Mouse (Mus musculus) left cerebral cortex, adult 18-20 months (tissue): ENCODE results near the gene Emilin2. TPM values are rescaled to one million over a fixed set of nuclear protein-coding genes. Genes with fewer than 3 reads are reported as not detected.
A peak's percentile ranks its signal among the peaks of the same experiment; 100 is the strongest.

ENCODE experiments used
- DNase-seq, 2 experiments: peaks; one replicate each; pipeline ENCODE4 v3.0.0; 2021 to 2022; ENCODE audit warnings: low spot score in 2 of 2, mixed read lengths in 1 of 2
- total RNA-seq, 2 experiments: library from RNA; stranded (reverse); gene quantifications; 2 replicates each; pipeline ENCODE4 v1.2.3; 2021

The Emilin2 gene
- total RNA-seq, 2 experiments from 2014 or later: 2.7 to 2.8 TPM

DNA sequence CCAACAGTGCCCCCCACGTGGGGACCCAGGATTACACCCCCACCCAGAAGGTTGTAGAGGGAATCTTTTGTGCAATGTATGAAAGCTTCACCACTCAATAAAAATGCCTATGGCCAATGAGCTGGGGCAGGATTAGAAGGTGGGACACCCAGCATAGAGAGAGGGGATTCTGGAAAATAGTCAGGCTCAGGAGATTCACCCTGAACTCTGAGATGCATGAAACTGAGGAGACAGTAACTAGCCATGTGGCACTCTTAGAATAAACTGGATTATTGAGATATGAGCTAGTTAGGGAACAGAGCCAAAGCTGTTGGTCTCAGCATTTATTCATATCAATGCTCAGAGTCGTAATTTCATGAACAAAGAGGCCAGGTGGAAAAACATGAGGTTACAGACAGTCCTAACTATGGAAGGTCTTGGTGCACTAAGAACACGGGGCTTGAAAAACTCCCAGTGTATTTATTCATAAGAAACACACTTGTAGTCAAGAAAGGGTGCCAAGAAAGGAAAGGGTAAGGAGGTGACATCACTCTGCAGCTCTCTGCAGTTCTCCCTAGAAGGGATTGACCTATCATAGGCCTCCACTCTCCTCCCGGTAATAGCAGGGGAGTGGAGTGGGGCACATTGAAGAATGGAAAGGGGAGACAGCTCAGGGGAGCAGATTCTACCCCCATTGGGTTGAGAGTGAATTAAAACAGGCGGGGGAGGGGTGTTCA, 46.3 kb downstream of the Emilin2 start:
- no peak for DNase-seq

DNA sequence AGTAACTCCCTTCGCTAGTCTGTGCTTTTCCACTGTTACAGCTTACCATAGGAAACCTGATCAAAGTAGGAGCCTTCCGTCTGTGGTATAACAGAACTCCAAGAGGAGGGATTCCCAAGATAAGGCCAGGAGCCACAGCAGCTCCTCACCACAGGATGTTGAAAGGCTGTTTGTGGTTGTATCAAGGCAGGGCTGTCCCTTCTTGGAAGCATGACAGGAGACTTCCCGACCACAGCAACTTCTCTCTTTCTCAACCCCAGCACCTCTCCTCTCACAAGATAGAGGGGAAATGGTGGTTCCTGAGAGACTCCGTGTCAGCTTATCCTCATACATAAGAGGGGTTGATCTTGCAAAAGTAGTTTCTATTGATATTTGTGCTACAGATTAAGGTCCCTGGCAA, 47.0 kb downstream of the Emilin2 start:
- no peak for DNase-seq

DNA sequence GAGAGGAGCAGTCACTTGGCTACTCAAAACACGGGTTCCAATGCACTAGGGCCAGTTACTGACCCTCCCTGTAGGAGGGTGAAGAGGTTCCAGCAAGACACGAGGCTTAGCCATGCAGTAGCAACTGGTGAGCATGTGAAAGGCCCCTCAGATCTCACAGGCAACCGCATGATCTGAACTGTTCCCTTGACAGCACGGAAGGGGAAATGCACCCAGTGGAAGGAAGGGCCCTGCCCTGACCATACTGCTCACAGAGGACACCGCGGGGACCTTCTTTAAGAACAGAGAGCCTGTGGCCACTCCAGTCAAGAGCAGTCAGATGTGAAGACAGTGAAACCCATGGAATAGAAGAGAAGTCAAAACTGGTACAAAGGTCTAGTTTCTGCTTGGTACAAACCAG, 48.6 kb downstream of the Emilin2 start:
- no peak for DNase-seq

DNA sequence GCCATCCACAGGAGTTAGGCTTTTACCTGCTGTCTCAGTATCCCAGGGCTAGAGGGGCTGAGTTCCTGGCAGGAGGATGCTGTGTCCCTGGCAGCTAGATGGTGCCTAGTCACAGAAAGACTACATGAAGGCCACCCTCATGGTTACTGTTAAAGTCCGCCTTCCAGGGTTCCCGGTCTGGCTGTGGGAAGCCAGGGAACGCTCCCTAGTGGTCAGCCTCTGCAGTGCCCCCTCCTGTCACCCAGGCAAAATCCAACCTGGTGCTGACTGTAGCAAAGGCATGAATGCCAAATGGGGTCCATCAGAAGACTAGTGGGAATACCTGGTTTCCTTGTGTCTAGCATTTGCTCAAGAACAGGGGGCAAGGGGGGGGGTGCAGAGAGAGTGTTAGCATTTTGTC, 51.1 kb downstream of the Emilin2 start:
- DNase-seq: no peak

DNA sequence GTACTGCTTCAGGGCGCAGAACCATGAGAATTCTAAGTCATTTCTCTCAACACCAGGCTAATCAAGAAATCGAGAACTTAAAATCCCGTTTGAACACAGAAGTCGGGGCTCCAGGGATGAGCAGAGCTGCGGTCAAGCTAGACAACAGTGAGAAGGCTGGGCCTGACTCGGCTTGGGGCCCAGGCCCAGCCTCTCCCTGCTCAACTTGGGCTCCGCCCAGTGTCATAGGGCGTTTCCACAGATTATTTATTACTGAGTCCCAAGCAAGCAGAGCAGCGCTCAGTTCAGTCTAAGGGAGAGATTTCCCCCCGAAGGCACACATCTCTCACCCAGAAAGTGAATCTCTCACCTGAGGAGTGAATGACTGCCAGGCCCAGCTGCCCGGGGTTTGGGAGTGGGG, 52.1 kb downstream of the Emilin2 start:
- DNase-seq: no peak

DNA sequence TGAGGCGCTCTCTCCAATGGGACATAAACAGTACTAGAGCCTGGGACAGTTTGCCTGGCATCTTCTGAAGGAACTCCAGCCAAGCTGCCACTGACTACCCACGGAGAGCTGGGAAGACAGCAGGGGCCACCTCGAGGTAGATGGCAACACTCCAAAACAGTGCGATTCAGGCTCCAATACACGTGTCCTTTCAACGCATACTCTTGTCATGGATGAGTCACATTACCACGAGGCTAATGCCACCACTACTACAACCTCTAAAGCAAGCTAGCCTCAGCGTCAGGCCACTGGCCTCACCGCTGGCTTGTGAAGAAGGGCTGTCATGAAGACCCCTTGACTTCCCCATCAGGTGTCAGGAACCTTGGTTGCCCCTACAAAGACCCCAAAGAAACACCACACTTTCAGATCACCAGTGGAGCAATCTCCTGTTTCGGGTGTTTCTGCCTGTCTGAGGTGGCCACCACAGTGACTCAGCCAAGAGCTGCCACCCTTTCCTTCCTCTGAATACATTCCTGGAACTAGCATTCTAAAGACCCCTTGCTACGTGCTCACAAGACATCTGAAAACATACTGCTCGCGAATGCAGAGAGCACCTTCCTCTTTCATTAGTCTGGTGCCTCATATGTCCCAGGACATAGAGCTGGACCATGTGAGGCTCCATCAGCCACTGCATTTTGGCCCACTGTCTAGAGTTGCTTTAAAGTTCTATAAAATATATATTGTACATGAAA, 54.8 kb downstream of the Emilin2 start:
- DNase-seq: no peak

DNA sequence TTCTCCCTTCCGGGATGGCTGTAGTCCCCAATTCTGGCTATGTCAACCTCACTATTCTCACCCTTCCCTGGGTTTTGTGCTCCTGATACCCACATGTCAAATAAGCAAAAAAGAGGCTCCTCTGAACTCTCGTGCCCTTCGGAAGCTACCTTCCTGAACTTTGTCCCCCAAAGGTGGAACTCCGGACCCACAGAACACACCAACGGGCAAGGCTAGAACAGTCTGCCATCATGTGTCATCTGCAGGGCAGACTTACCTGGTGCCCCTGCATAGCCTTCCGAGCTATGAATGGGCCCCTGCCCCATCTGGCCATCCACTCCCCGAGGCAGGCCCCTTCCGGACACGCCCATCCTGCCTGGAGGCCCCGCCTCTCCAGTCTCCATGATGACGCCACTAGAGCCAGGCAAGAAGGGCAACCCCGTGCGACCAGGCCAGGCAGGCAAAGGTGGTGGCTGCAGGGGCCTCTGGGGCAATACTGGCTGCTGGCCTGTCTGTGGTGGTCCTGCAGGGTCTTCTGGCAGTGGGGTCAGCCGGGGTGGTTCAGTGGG, 55.6 kb downstream of the Emilin2 start:
- no peak for DNase-seq

DNA sequence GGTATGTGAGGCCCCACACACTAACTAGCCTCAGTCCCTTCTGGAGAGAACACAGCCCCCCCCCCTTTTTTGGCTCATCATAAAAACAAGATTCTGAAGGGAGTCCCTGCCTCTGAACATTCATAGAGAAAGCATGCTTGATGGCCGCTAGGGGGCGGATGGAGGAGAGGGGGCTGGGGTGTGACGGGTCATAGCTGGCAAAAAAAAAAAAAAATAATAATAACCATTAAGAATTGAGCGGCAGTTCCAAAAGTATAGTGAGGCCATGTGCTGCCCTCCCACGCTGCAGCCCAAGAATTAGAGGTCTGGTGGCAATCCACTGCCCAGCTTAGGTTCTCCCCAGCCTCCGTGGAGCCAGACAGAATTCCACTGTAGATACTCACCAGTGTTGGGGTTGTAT, 57.0 kb downstream of the Emilin2 start:
- no peak for DNase-seq

DNA sequence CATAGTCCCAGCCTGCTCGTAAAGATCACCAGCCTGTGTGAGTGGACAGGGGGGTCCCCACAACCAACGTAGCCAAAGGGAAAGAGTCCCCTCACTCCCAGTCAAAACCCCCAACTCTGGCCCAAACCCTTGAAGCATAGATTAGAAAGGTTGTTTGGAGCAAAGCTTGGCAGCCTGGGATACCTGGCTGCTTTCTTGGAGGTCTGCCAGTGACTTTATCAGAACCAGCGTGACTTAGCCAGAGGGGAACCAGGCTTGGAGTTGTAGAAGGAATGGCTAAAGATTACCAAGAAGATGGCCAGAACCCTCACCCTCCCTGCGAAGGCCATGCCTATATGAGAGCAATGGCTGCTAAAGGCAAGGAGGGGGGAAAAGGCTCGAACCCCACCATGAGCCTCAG, 57.7 kb downstream of the Emilin2 start:
- no peak for DNase-seq

DNA sequence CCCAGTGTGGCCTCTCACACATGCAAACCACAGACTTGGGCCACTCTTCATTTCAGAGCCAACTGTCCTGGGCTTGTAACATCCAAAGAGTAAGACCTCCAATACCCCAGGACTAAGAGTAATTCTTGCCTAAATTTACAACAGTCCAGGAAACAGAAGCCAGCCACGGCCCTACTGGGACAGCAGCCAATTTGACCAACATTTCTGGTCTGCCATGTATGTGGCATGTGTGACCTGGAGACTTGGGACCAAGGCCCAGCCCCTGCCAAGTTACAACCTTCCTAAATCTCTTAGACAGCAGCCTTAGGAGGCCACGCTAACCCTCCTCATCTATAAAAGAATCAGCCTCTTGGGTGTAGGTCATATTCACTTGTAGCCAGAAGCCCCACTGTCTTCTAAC, 58.4 kb downstream of the Emilin2 start:
- no peak for DNase-seq

DNA sequence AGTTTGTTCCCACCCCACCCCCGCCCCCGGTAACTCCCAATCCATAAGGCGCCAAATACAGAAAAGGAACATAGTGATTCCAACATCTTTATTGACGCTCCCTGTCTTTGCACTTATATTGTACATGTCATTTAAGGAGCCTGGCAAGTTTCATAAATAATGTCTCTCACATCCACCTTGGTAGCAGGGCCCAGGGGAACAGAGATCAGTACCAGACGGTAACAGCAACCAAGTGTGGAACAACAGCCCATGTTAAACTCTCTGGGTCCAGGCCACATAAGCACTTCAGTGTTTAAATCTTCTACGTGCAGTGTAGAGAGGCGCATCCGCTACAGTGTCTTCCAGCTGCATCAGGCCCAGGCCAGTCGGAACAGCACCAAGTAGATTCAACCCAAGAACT, 59.7 kb downstream of the Emilin2 start:
- no peak for DNase-seq

DNA sequence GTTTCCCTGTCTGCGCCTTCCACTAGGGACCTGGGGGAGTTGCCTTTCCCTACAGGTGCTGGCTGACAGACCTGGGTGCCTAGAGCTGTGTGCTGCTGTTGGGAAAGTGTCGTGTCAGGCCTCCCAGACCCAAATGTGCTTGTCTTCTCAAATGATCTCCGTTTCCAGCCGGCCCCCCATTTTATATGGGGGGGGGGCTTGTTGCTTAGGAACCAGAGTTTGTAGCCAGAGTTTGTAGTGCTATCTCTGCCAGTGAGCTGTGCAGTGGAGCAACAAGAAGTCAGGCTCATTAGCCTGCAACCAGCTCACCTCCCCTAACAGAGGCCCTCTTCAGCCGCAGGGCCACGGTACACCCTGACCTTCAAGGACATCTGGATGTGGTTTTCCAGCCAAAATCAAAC, 60.2 kb downstream of the Emilin2 start:
- no peak for DNase-seq

DNA sequence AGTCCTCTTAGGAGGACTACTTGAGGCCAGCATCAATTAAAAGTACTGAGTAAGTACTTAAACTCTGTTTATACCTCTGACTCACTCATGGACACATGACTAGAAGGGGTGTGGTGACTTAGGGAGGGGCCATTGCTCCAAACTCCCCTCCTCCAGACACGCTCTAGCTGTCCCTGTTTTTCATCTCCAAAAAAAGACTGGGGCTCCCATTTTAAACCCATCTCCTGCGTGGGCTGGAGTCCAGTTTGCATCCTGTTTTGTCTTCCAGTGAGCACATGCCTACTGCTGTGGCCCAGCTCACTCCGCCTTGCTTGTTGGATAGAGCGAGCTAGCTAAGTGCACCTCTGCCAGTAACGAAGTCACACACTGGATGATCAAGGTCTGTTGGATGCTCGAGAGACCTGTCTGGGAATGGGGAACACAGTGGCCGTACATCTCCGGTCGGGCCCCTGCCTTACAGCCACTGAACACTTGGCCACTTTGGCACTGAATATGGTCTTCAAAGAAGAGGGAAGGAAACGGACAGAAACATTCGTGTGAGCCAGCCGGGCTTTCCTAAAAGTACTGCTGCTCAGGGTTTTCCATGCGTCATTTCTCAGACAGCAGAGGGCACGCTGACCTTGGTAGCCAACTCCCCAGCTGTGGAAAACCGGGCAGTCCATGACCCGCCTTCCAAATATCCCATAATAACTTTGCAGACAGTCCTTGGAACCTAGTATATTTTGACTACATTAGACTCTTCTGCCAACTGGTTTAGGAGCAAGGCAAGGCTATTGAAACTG, 60.8 kb downstream of the Emilin2 start:
- peak; percentile 39 to 52 for DNase-seq

DNA sequence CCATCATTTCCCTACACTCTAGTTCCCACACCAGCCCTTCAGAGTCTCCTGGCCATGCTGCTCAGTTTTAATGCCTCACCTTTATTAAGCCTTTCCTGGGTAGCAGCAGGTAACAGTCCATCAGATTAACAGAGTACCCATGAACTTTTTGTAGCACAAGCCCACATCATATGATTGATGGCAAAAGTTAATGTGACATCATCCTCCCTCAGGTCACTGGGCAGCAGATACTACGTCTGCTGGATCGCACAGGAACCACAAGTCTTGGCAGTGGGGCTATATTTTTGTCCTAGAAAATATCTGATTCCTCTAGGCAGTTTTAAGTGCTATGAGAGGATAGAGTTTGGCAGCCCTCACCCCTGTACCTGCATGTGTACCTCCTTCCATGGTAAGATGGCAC, 61.7 kb downstream of the Emilin2 start:
- DNase-seq: no peak

DNA sequence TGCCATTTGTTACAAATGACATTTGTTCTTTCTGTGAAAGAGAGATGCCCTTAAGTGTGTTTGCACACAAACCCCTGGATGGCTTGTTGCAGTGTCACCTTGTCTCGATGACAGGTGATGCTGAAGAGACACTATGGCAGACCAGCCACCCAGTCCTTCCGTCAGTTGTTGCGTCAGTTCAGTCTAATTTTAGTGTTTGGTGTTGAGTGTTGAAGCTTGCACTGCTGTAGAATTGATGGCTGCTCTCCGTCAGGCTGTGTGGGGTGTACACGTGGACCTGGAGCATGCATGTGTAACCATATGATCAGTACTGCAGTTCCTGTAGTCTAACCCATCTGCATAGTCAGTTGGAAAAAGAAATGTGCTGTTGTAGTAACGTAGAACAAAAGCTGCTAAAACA, 62.8 kb downstream of the Emilin2 start:
- peak; percentile 26 to 44 for DNase-seq

DNA sequence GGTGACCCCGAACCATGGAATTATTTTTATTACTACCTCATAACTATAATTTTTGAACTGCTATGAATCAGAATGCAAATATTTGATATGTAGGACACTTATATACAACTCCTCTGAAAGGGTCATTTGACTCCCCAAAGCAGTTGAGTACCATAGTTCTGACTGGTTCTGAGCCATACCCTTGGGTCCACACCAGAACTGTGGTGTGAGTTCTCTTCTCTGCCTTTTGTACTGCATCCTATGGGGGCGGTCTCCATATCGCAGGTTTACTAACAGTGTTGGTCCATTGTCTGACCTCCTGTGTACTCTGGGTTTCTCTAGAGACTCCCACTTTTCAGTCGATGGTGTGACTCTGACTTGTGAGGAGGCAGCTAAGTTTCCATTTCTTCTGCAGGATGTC, 65.8 kb downstream of the Emilin2 start:
- no peak for DNase-seq

DNA sequence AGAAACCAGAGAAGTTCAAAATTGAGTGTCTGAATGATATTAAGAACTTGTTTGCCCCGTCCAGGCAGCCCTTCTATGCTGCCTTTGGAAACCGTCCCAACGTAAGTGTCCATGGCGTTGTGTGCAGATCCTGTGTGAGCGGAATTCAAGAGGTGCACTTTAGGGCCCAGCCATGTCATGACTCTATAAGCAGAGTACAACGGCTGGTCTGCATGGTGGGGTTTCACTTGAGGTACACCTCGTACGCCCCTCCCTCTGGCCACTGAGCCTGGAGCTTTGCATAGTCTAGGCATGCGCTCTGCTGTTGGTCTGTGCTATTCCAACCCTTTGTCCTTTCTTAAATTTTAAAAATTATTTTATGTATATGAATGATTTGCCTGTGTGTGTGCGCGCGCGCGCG, 66.6 kb downstream of the Emilin2 start:
- DNase-seq: no peak

DNA sequence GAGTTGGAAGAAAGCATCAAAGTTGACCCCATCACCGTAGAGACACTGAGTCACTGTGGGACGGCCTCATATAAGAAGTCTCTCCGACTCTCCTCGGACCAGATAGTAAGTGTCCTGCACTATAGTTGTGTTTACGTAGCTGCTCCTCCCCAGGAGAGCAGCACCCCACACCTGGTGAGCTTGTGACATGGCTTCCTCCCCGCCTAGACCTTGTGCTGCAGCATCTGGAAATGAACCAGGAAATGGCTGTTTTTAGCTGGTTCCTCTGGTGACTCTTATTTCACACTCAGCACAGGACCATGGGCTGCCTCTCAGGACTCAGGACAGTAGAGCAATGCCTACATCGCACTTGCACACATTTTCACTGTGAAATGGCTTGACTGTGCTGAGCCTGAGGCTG, 69.1 kb downstream of the Emilin2 start:
- DNase-seq: no peak

DNA sequence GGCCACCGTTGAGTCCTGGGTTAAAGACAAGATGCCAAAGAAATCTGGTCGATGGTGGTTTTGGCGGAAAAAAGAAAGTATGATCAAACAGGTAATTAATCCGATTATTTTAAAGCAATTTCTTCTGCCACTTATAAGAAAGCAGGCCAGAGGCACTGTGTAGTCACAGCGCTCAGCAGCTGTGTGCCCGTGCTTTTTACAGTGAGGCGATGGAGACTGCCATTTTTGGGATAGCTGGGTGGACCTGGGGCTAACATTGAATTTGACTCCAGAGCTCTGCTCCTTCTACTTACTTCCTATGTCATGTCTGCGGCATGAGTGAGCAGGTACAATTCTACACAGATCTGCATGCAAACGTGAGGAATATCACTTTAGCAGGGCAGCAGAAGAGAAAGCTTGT, 71.0 kb downstream of the Emilin2 start:
- DNase-seq: no peak

DNA sequence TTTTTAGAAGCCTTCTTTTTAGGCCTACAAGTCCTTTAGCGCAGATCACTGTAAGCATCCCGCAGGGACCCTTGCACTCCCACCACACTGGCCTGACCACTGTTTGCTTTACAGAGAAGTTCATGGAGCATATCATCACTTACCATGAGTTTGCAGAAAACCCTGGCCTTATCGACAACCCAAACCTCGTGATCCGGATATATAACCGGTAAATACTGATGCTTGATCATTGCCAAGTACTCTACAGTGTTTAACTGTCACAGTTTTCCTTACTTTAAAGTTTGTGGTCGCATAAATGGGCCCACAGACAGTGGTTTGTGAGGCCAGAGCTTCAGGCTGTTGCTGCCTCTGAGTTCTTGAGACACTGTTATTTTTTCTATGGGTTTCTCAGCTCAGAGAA, 73.3 kb downstream of the Emilin2 start:
- no peak for DNase-seq

DNA sequence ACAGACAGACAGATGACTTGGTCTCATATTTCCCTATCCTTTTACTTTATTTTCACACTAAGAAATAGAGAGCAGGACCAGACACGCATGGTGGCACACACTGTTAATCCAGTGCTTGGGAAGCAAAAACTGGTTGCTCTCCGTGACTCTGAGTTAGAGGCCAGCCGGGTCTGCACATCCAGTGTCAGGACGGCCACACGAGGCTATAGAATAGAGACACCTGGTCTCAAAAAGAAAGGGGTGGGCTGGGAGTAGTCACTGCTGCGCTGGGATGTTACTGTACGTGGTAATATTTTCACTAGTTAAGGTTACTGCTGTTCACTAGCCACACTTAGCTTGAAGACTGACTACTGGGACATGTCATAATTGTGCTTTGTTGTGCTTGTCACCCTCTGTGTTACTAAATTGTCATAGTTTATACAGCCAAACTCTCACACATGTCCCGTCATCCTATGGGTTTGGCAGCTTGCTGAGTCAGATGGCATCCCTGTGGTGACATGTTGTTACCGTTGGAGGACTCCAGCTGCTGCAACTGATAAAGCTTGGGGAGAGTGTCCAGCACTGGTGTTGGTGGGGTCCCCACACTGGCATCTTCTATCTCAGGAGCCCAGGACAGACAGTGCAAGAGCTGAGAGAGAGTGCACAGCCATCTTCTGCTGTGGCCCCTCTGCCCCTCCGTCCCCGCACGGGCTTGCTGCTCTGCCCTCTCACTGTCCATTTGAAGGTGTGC, 76.4 kb downstream of the Emilin2 start:
- no peak for DNase-seq
